Mouse (Mus musculus) MEL (cell line): ENCODE data around the gene Ttc16.

Experiments
- CTCF ChIP-seq, 3 experiments: IDR thresholded peaks in 2 of 3; conservative IDR thresholded peaks in 1 of 3; 2 replicates each; pipeline ENCODE4 v1.5.1; 2011 to 2012; ENCODE audit warnings: low read length in 3 of 3, low read depth in 2 of 3, mild to moderate bottlenecking in 2 of 3, improper control_type of control experiment in 1 of 3, inconsistent platforms in 1 of 3, mixed read lengths in 1 of 3, moderate library complexity in 1 of 3; ENCODE audit not compliant: control insufficient read depth in 1 of 3, insufficient read depth in 1 of 3, poor library complexity in 1 of 3, severe bottlenecking in 1 of 3
- GATA1 ChIP-seq: IDR thresholded peaks from 2 replicates; pipeline ENCODE4 v1.6.1; 2011; ENCODE audit warnings: low read depth, low read length, improper control_type of control experiment
- MAX ChIP-seq: IDR thresholded peaks from 2 replicates; pipeline ENCODE4 v1.6.1; 2011; ENCODE audit warnings: low read length, improper control_type of control experiment

DNA sequence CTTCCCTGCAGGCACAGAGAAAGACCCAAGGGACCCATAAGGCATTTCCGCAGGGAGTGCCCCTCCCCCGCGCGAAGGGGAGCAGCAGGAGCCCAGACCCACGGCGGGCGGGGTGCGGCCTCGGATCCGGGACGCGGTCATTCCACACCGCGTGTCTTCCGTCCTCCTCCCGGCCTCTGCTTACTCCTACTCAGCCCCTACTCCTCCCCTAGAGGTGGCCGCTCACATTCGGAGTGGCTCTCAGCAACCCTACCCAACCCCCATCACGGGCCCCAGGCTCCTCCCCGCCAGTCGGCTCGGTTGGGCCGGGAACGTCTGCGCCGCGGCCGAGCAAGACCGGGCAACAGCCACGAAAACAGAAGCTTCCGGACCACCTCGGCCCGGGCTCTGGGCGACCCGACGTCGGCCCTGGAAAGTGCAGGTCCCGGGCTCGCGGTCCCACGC lies 63.3 kb downstream of the Ttc16 start:
- TF ChIP-seq MAX (no peak), CTCF (IDR thresholded peaks at IDR 0.05 in 2 of 3, conservative IDR thresholded peaks at IDR 0.05 in 1 of 3; ENCODE audit: control insufficient read depth in 1 of 3, insufficient read depth in 1 of 3, low read depth in 2 of 3, low read length in 3 of 3, poor library complexity in 1 of 3, severe bottlenecking in 1 of 3) (no peak), GATA1 (no peak)
